Mouse (Mus musculus): ENCODE results near the gene 9930111J21Rik1. TPM values are rescaled to one million over a fixed set of nuclear protein-coding genes. Genes with fewer than 3 reads are reported as not detected.
"Not testable (repeated sequence)": the region's sequence is repeated elsewhere in the genome, so short reads cannot be mapped to it uniquely, and the experiment has no call there.

9930111J21Rik1 gene
- polyA plus RNA-seq (2012), result not detected in 2 replicates

GRCm38 (mm10) chr11:48979251-48979650 lies at the start of gene 9930111J21Rik1:
9930111J21Rik1 (minus strand) TSS chr11:48979398.
- not testable (repeated sequence) for H3K27me3 ChIP-seq (ENCODE audit: control insufficient read depth); H3K4me1 ChIP-seq (ENCODE audit: control insufficient read depth); H3K4me3 ChIP-seq (replicated peaks); H3K9me3 ChIP-seq (ENCODE audit: control insufficient read depth, low read length); H3K36me3 ChIP-seq (ENCODE audit: control insufficient read depth)

- H3K4me3 ChIP-seq (replicated peaks); H3K4me1 ChIP-seq (ENCODE audit: control insufficient read depth); H3K27me3 ChIP-seq (ENCODE audit: control insufficient read depth); H3K9me3 ChIP-seq (ENCODE audit: control insufficient read depth, low read length); H3K36me3 ChIP-seq (ENCODE audit: control insufficient read depth): not testable (repeated sequence)
These were observed 32.9 kb upstream of the 9930111J21Rik1 start for GRCm38 (mm10) chr11:49012074-49012473.

GRCm38 (mm10) chr11:49006785-49007184 lies 27.6 kb upstream of the 9930111J21Rik1 start:
- H3K4me1 ChIP-seq (ENCODE audit: control insufficient read depth); H3K9me3 ChIP-seq (ENCODE audit: control insufficient read depth, low read length); H3K27me3 ChIP-seq (ENCODE audit: control insufficient read depth); H3K4me3 ChIP-seq (replicated peaks); H3K36me3 ChIP-seq (ENCODE audit: control insufficient read depth): not testable (repeated sequence)

- H3K4me1 ChIP-seq (ENCODE audit: control insufficient read depth); H3K27me3 ChIP-seq (ENCODE audit: control insufficient read depth); H3K36me3 ChIP-seq (ENCODE audit: control insufficient read depth); H3K4me3 ChIP-seq (replicated peaks); H3K9me3 ChIP-seq (ENCODE audit: control insufficient read depth, low read length): not testable (repeated sequence)
These were observed 27.1 kb upstream of the 9930111J21Rik1 start for GRCm38 (mm10) chr11:49006317-49006716.

GRCm38 (mm10) chr11:49000411-49000810 lies 21.2 kb upstream of the 9930111J21Rik1 start:
- H3K27me3 ChIP-seq (ENCODE audit: control insufficient read depth); H3K4me3 ChIP-seq (replicated peaks); H3K9me3 ChIP-seq (ENCODE audit: control insufficient read depth, low read length); H3K36me3 ChIP-seq (ENCODE audit: control insufficient read depth); H3K4me1 ChIP-seq (ENCODE audit: control insufficient read depth): not testable (repeated sequence)

GRCm38 (mm10) chr11:48994018-48994417 lies 14.8 kb upstream of the 9930111J21Rik1 start, which contains the start of gene Tgtp1:
Tgtp1 (minus strand) TSS chr11:48994172.
- H3K4me3 ChIP-seq (replicated peaks); H3K9me3 ChIP-seq (ENCODE audit: control insufficient read depth, low read length); H3K36me3 ChIP-seq (ENCODE audit: control insufficient read depth); H3K4me1 ChIP-seq (ENCODE audit: control insufficient read depth); H3K27me3 ChIP-seq (ENCODE audit: control insufficient read depth): not testable (repeated sequence)

GRCm38 (mm10) chr11:48993296-48993695 lies 14.1 kb upstream of the 9930111J21Rik1 start:
- not testable (repeated sequence) for H3K4me3 ChIP-seq (replicated peaks); H3K4me1 ChIP-seq (ENCODE audit: control insufficient read depth); H3K27me3 ChIP-seq (ENCODE audit: control insufficient read depth); H3K9me3 ChIP-seq (ENCODE audit: control insufficient read depth, low read length); H3K36me3 ChIP-seq (ENCODE audit: control insufficient read depth)

- H3K27me3 ChIP-seq (ENCODE audit: control insufficient read depth); H3K4me3 ChIP-seq (replicated peaks); H3K9me3 ChIP-seq (ENCODE audit: control insufficient read depth, low read length); H3K4me1 ChIP-seq (ENCODE audit: control insufficient read depth); H3K36me3 ChIP-seq (ENCODE audit: control insufficient read depth): not testable (repeated sequence)
These were observed 12.7 kb upstream of the 9930111J21Rik1 start, which contains the start of gene Gm12185 for GRCm38 (mm10) chr11:48991740-48992520. Gm12185 (minus strand) TSS chr11:48992226.

- H3K27me3 ChIP-seq (ENCODE audit: control insufficient read depth); H3K4me1 ChIP-seq (ENCODE audit: control insufficient read depth); H3K9me3 ChIP-seq (ENCODE audit: control insufficient read depth, low read length); H3K4me3 ChIP-seq (replicated peaks); H3K36me3 ChIP-seq (ENCODE audit: control insufficient read depth): not testable (repeated sequence)
These were observed 10.8 kb upstream of the 9930111J21Rik1 start for GRCm38 (mm10) chr11:48989981-48990380.

GRCm38 (mm10) chr11:48988219-48988618 lies 9.0 kb upstream of the 9930111J21Rik1 start:
- not testable (repeated sequence) for H3K27me3 ChIP-seq (ENCODE audit: control insufficient read depth); H3K4me1 ChIP-seq (ENCODE audit: control insufficient read depth); H3K36me3 ChIP-seq (ENCODE audit: control insufficient read depth); H3K9me3 ChIP-seq (ENCODE audit: control insufficient read depth, low read length); H3K4me3 ChIP-seq (replicated peaks)

GRCm38 (mm10) chr11:48982848-48983247 lies 3.6 kb upstream of the 9930111J21Rik1 start:
- H3K4me1 ChIP-seq (ENCODE audit: control insufficient read depth); H3K9me3 ChIP-seq (ENCODE audit: control insufficient read depth, low read length); H3K27me3 ChIP-seq (ENCODE audit: control insufficient read depth); H3K4me3 ChIP-seq (replicated peaks); H3K36me3 ChIP-seq (ENCODE audit: control insufficient read depth): not testable (repeated sequence)

- H3K4me1 ChIP-seq (ENCODE audit: control insufficient read depth); H3K36me3 ChIP-seq (ENCODE audit: control insufficient read depth); H3K4me3 ChIP-seq (replicated peaks); H3K9me3 ChIP-seq (ENCODE audit: control insufficient read depth, low read length); H3K27me3 ChIP-seq (ENCODE audit: control insufficient read depth): not testable (repeated sequence)
These were observed 854 bp upstream of the 9930111J21Rik1 start for GRCm38 (mm10) chr11:48980052-48980451.

- not testable (repeated sequence) for H3K9me3 ChIP-seq (ENCODE audit: control insufficient read depth, low read length); H3K27me3 ChIP-seq (ENCODE audit: control insufficient read depth); H3K4me3 ChIP-seq (replicated peaks); H3K36me3 ChIP-seq (ENCODE audit: control insufficient read depth); H3K4me1 ChIP-seq (ENCODE audit: control insufficient read depth)
These were observed 808 bp downstream of the 9930111J21Rik1 start, which contains the start of gene Olfr56 for GRCm38 (mm10) chr11:48978240-48978939. Olfr56 (plus strand) TSS chr11:48978889.

- not testable (repeated sequence) for H3K4me1 ChIP-seq (ENCODE audit: control insufficient read depth); H3K4me3 ChIP-seq (replicated peaks); H3K27me3 ChIP-seq (ENCODE audit: control insufficient read depth); H3K36me3 ChIP-seq (ENCODE audit: control insufficient read depth); H3K9me3 ChIP-seq (ENCODE audit: control insufficient read depth, low read length)
These were observed 4.5 kb downstream of the 9930111J21Rik1 start for GRCm38 (mm10) chr11:48974686-48975085.

All from erythroblast, embryonic 14.5 days (primary cell).